Mouse (Mus musculus) c-Kit-negative CD71-positive TER-119-positive erythroid progenitor cells, embryonic 14.5 days (primary cell): ENCODE results near the gene Six2.

Source experiments
- DNase-seq: peaks from one replicate; pipeline ENCODE4 v3.0.0-alpha.2; 2013; ENCODE audit warnings: low read depth, low spot score

The Six2 gene

GRCm38 (mm10) chr17:85688236-85688910 lies at the start of gene Six2:
Gene Six2 (minus strand): TSS chr17:85688274.
- no peak for DNase-seq

- DNase-seq = no peak
These were observed 49.2 kb upstream of the Six2 start for GRCm38 (mm10) chr17:85737090-85737780.

GRCm38 (mm10) chr17:85731329-85731728 lies 43.3 kb upstream of the Six2 start:
- no peak for DNase-seq

- no peak for DNase-seq
These were observed 42.3 kb upstream of the Six2 start for GRCm38 (mm10) chr17:85730231-85731015.

GRCm38 (mm10) chr17:85728071-85728718 lies 40.1 kb upstream of the Six2 start:
- DNase-seq = no peak

GRCm38 (mm10) chr17:85725988-85726387 lies 37.9 kb upstream of the Six2 start:
- DNase-seq = no peak

GRCm38 (mm10) chr17:85723166-85723565 lies 35.1 kb upstream of the Six2 start:
- DNase-seq = no peak

- no peak for DNase-seq
These were observed 29.2 kb upstream of the Six2 start for GRCm38 (mm10) chr17:85717266-85717665.

GRCm38 (mm10) chr17:85715784-85716183 lies 27.7 kb upstream of the Six2 start:
- no peak for DNase-seq

GRCm38 (mm10) chr17:85714370-85714769 lies 26.3 kb upstream of the Six2 start:
- DNase-seq = no peak

- no peak for DNase-seq
These were observed 24.8 kb upstream of the Six2 start for GRCm38 (mm10) chr17:85712874-85713273.

- DNase-seq = no peak
These were observed 16.5 kb upstream of the Six2 start for GRCm38 (mm10) chr17:85704369-85705260.

- no peak for DNase-seq
These were observed 12.0 kb upstream of the Six2 start for GRCm38 (mm10) chr17:85700028-85700427.

- DNase-seq = no peak
These were observed 10.6 kb upstream of the Six2 start for GRCm38 (mm10) chr17:85698643-85699042.

- no peak for DNase-seq
These were observed 9.9 kb upstream of the Six2 start for GRCm38 (mm10) chr17:85697976-85698375.

- no peak for DNase-seq
These were observed 6.4 kb upstream of the Six2 start for GRCm38 (mm10) chr17:85694499-85694898.

GRCm38 (mm10) chr17:85693101-85693500 lies 5.0 kb upstream of the Six2 start:
- no peak for DNase-seq

- DNase-seq = no peak
These were observed 4.5 kb upstream of the Six2 start for GRCm38 (mm10) chr17:85692594-85692993.

GRCm38 (mm10) chr17:85691701-85692536 lies 3.8 kb upstream of the Six2 start:
- DNase-seq = no peak

GRCm38 (mm10) chr17:85690969-85691335 lies 2.9 kb upstream of the Six2 start:
- DNase-seq = no peak
